Mouse (Mus musculus): Measurements from ENCODE around the gene Erc1.

GRCm38 (mm10) chr6:119828165-119828564 lies 19.8 kb downstream of the Erc1 start:
- TF ChIP-seq NANOG (IDR thresholded peaks at IDR 0.05; ENCODE audit: borderline replicate concordance, low read length) (no peak), CTCF (conservative IDR thresholded peaks at IDR 0.05; ENCODE audit: low read length) (no peak), POU5F1 (IDR thresholded peaks at IDR 0.05; ENCODE audit: borderline replicate concordance, low read length) (no peak)
